Mouse (Mus musculus) urinary bladder, postnatal 14 days (tissue): ENCODE results near the gene 4930572O03Rik.
"Not testable (repeated sequence)": the region's sequence is repeated elsewhere in the genome, so short reads cannot be mapped to it uniquely, and the experiment has no call there.

Experiments
- DNase-seq: peaks from one replicate; pipeline ENCODE4 v3.0.0; 2021; ENCODE audit warnings: low spot score

The 4930572O03Rik gene

GRCm38 (mm10) chr5:15656959-15657358 is at the start of gene 4930572O03Rik:
4930572O03Rik (minus strand) TSS chr5:15657059.
- DNase-seq = not testable (repeated sequence)

GRCm38 (mm10) chr5:15702891-15703290 is 46.0 kb upstream of the 4930572O03Rik start:
- peak; percentile 17 for DNase-seq

GRCm38 (mm10) chr5:15697719-15698118 is 40.9 kb upstream of the 4930572O03Rik start:
- DNase-seq = not testable (repeated sequence)

GRCm38 (mm10) chr5:15691849-15692248 is 35.0 kb upstream of the 4930572O03Rik start:
- not testable (repeated sequence) for DNase-seq

GRCm38 (mm10) chr5:15690822-15691221 is 34.0 kb upstream of the 4930572O03Rik start:
- not testable (repeated sequence) for DNase-seq

- DNase-seq = not testable (repeated sequence)
Measured at GRCm38 (mm10) chr5:15689659-15690213, 32.9 kb upstream of the 4930572O03Rik start.

GRCm38 (mm10) chr5:15688874-15689658 is 32.2 kb upstream of the 4930572O03Rik start:
- DNase-seq = not testable (repeated sequence)

GRCm38 (mm10) chr5:15681301-15682035 is 24.6 kb upstream of the 4930572O03Rik start:
- not testable (repeated sequence) for DNase-seq

GRCm38 (mm10) chr5:15679980-15680949 is 23.4 kb upstream of the 4930572O03Rik start:
- DNase-seq = not testable (repeated sequence)

GRCm38 (mm10) chr5:15678907-15679306 is 22.0 kb upstream of the 4930572O03Rik start:
- DNase-seq = not testable (repeated sequence)

- DNase-seq = not testable (repeated sequence)
Measured at GRCm38 (mm10) chr5:15677750-15678149, 20.9 kb upstream of the 4930572O03Rik start.

- DNase-seq = not testable (repeated sequence)
Measured at GRCm38 (mm10) chr5:15674429-15675244, 17.8 kb upstream of the 4930572O03Rik start.

- not testable (repeated sequence) for DNase-seq
Measured at GRCm38 (mm10) chr5:15673989-15674388, 17.1 kb upstream of the 4930572O03Rik start.

GRCm38 (mm10) chr5:15670789-15671188 is 13.9 kb upstream of the 4930572O03Rik start:
- not testable (repeated sequence) for DNase-seq

- not testable (repeated sequence) for DNase-seq
Measured at GRCm38 (mm10) chr5:15663847-15664246, 7.0 kb upstream of the 4930572O03Rik start.

GRCm38 (mm10) chr5:15652334-15652733 is 4.5 kb downstream of the 4930572O03Rik start:
- DNase-seq = not testable (repeated sequence)

- not testable (repeated sequence) for DNase-seq
Measured at GRCm38 (mm10) chr5:15645707-15646106, 11.2 kb downstream of the 4930572O03Rik start.

GRCm38 (mm10) chr5:15637637-15638036 is 19.2 kb downstream of the 4930572O03Rik start:
- not testable (repeated sequence) for DNase-seq

GRCm38 (mm10) chr5:15630068-15630467 is 26.8 kb downstream of the 4930572O03Rik start:
- DNase-seq = not testable (repeated sequence)

- DNase-seq = not testable (repeated sequence)
Measured at GRCm38 (mm10) chr5:15628136-15628535, 28.7 kb downstream of the 4930572O03Rik start.
